Mouse (Mus musculus): ENCODE measurements around the gene Sirt7.
"Not testable (repeated sequence)": the region's sequence is repeated elsewhere in the genome, so short reads cannot be mapped to it uniquely, and the experiment has no call there.

Sirt7 gene

DNA sequence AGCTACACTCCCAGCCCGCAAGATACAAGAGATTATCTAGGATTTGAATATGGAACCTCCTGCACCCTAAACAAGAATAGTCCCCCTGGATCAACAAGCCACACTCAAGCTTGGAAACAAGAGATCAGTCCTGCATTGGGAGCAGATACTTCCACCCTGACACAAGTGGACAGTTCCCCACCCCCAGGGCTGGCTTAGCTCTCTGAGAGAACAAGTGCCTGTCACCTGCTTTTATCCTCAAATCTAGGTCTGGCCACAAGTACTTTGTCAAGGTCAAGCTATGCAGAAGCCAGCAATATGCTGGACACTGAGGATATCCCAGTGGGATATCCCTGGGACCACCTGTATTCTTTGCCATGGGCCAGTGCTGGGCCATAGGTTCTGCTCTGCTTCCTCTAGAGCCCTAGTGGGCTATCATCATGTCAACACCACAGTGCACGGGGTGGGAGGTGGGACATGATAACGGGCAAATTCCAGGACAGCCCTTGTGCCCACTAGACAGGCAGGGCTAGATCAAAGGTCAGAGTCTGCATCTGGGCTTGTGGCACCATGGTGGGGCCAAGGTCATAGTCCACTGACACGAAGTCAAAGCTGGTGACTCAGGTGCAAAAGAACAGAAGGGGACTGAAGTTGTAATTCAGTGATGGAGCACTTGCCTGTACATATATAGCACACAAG, 8.3 kb downstream of the Sirt7 start:
- DNase-seq: no peak

DNA sequence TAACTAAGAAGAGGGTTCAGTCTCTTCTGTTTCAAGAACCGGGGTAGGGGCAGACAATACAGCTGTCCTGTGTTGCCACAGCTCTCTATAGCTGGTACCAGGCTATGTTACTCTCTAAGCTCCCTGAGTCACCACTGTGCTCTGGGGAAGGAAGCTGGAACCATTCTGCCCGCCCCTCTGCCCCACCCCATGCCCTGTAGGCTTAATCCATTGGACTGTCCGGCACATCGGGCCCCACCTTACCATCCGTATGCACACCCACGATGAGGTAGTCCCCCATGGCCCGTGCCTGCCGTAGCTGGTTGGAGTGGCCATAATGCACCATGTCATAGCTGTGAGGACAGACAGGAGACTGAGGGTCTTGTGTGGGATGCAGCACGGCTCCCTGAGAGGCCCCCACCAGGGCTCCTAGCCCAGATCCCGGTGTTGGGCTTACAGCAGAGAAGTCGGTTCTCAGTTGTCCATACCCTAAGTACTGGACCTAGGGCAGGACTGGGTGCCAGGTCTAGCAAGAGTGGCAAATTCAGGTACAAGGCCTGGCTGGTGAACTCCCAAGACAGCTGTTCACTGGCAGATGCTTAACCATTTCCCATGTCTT, 9.3 kb downstream of the Sirt7 start:
- no peak for DNase-seq

- no peak for DNase-seq
Measured at GRCm38 (mm10) chr11:120615167-120615566, 9.9 kb downstream of the Sirt7 start.

DNA sequence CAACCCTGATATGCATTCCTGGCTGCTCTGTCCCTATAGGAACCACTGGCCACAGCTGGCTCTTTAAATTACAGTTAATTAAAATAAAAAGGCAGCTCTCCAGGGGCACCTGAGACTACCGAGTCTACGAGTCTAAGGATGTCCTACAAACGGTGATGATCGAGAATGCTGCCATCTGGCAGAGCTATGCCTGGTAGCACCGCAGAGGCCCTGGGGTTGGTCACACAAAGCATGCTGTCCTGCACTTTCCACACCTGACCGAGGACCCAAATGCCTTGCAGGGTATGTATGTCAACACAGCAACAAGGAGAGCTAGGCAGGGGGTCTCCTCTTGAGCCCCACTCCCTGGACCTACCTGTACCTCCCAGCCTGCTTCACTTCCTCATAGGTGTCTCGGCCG, 11.1 kb downstream of the Sirt7 start:
- DNase-seq: no peak

- DNase-seq: no peak
Measured at GRCm38 (mm10) chr11:120613481-120613972, 11.5 kb downstream of the Sirt7 start.

DNA sequence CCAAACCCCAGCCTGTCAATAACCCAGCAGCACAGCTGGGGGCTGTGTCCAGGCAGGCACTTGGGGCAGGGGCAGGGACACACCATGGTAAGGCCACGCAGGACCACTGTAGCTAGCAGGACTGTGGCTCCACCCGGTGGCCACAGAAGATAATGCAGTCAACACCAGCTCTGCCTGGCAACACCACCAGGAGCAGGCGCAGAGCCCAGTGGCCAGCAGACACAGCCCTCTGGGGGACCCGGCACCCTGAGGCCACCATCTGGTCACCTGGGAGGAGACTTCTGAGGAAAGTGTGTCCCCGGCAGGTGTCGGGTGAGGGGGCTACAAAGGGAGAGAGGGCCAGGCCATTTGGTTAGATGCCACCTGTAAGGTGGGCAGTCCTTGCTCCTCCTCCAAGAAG, 12.3 kb downstream of the Sirt7 start:
- peak; percentile 89 for DNase-seq

GRCm38 (mm10) chr11:120610477-120611046, 14.5 kb downstream of the Sirt7 start:
- DNase-seq: no peak

GRCm38 (mm10) chr11:120609250-120609649, 15.8 kb downstream of the Sirt7 start:
- DNase-seq: no peak

- DNase-seq: no peak
Measured at GRCm38 (mm10) chr11:120608241-120609034, 16.6 kb downstream of the Sirt7 start, which contains the start of gene Npb. Gene Npb (plus strand): TSS chr11:120608477.

DNA sequence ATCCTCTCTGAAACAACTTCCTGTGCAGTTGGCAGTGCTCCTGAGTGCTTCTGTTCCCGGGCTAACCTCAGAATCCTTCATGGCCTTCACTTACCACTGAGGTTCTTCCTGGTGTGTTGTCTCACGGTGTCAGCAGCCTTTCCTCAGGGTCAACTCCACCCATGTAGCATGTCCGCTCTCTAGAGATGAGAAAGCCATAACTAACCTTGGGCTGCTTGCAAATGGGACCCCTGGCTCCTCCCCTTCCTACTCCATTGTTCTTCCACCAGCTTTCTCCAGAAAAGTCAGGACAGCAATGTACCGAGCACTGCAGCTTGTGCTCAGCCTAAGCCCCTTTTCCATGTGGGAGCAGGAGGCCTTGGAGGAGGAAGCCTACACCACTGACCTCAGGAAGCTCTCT, 18.3 kb downstream of the Sirt7 start:
- DNase-seq: no peak

GRCm38 (mm10) chr11:120605667-120606066, 19.4 kb downstream of the Sirt7 start:
- no peak for DNase-seq

DNA sequence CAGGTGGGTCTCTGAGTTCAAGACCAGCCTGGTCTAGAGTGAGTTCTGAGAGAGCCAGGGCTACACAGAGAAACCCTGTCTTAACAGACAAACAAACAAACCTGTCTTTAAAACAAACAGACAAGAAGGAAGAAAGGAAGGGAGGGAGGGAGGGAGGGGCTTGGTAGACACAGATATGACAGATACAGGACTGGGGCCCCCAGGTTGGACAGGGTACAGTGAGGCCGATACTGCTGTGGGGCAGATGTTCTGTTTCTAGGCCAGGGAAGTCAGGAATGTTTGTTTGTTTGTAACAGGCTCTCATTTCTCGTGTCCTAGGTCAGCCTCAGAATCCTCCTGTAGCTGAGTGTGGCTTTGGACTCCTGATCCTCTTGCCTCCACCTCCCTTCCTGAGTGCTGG, 21.5 kb downstream of the Sirt7 start:
- no peak for DNase-seq

DNA sequence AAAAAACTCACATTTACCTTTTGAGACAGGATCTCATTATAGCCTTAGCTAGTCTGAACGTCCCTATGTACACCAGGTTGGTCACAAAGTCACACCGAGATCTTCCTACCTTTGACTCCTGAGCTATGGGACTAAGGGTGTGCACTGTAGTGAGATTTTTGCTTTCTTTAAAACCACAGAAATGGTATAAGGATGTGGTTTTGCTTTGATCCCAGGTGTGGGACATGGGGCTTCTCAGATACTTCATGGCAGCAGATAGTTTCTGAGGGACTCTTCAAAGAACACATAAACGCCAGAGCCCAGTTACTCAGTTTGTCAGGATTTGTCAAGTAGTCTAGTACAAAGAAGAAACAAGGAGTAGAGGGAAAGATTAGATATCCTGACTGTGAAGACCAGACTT, 24.3 kb downstream of the Sirt7 start:
- DNase-seq: no peak

DNA sequence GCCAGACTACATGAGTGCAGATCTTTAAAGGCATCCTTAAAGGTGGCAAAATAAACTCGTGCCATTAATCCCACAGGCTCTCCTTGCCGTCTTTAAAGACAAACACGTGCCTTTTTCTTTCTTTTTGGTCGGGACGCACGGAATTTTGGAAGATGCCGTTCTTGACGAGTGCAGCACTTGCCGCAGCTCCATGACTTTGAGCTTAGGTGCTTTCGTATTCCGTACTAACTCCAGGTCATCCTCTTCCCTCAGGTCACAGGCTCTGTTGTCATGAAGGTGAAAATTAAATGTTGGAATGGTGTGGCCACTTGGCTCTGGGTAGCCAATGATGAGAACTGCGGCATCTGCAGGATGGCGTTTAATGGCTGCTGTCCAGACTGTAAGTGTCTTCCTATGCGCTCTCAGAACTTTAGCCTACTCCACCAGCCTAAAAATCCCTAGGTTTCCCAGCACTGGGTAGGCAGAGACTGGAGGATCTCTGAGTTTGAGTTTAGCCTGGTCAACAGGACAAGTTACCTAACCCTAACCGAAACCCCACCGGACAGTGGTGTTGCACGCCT, 26.0 kb downstream of the Sirt7 start:
- no peak for DNase-seq

DNA sequence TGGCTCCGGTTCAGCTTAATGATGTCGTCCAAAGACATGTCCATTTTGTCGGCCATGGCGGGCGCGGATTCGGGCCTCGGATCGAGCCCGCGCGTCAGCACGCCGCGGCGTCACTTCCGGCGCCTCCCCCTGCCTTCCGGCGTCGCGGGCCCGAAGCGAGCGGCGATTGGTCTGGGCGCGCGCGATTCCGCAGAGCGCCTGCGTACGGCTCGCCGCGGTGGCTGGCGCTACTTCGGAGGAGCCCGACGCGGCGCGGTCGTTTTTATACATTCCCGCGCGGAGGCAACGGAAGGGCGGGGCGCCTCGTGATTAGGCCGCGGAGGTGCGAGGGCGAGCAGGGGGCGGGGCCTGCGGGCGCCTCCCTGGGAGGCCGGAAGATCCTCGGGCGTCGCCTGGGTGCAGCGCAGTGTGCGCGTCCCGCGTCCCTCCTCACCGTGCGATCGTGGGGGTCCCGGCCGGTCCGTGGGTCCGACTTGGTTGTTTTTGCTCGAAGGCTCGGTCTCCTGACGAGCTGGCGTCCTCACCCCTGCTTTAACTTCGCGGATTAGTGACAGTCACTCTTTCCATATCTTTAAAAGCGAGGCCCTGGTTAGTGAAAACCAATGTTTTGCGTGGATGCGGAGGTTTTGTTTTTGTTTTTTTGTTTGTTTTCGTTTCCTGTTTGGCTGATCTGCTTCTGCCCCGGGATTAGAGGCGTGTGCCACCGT, 26.6 kb downstream of the Sirt7 start, which contains the start of the genes Alyref and Anapc11:
Gene Alyref, minus strand, starts transcription at position 83 of the 707 bp plus-strand sequence.
Gene Anapc11, plus strand, starts transcription at position 139 of the 707 bp plus-strand sequence.
- peak; percentile 97 for DNase-seq

GRCm38 (mm10) chr11:120597240-120598235, 27.5 kb downstream of the Sirt7 start:
- peak; percentile 55 for DNase-seq

DNA sequence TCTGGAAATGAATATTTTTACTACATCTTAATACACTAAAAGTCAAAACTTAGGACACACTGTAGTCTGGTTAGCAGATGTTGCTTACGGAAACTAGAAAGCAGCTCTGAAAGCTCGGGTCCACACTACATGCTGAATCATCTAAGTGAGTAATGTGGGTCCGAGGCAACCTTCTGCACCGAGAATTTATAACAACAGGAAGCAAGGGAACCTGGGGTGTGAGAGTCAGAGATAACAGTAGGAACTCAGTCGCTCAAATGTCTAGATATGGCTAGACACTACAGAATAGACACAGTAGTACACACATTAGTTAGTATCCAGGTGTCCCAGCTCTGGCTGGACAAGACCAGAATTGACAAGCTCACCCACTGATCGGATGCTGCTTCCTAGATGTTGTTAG, 36.5 kb downstream of the Sirt7 start:
- DNase-seq: no peak

GRCm38 (mm10) chr11:120583937-120584336, 41.1 kb downstream of the Sirt7 start:
- DNase-seq: no peak

DNA sequence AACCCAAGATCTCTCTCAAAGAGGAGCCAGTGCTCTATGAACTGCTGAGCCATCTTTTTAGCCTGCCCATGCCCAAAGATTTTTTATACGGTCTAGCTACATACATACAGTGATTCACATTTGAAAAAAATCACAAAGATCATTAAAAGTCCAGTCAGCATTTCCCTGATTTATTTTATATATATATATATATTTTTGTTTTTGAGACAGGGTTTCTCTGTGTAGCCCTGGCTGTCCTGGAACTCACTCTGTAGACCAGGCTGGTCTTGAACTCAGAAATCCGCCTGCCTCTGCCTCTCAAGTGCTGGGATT, 42.1 kb downstream of the Sirt7 start:
- DNase-seq: not testable (repeated sequence)

GRCm38 (mm10) chr11:120582268-120582981, 42.6 kb downstream of the Sirt7 start:
- peak; percentile 69 for DNase-seq
